Mouse (Mus musculus) layer of hippocampus, adult 8-10 months (tissue): ENCODE data around the gene Trim65. TPM values are rescaled to one million over a fixed set of nuclear protein-coding genes. Genes with fewer than 3 reads are reported as not detected.
"Not testable (repeated sequence)": the region's sequence is repeated elsewhere in the genome, so short reads cannot be mapped to it uniquely, and the experiment has no call there.

Source experiments
- DNase-seq, 2 experiments: peaks; one replicate each; pipeline ENCODE4 v3.0.0; 2022; ENCODE audit warnings: low spot score in 2 of 2
- total RNA-seq, 4 experiments: library from RNA; stranded (reverse); gene quantifications; 2 replicates each; pipeline ENCODE4 v1.2.4; 2022

The Trim65 gene
- total RNA-seq, 4 experiments from 2014 or later: 7.2 to 10.0 (median 7.9) TPM

DNA sequence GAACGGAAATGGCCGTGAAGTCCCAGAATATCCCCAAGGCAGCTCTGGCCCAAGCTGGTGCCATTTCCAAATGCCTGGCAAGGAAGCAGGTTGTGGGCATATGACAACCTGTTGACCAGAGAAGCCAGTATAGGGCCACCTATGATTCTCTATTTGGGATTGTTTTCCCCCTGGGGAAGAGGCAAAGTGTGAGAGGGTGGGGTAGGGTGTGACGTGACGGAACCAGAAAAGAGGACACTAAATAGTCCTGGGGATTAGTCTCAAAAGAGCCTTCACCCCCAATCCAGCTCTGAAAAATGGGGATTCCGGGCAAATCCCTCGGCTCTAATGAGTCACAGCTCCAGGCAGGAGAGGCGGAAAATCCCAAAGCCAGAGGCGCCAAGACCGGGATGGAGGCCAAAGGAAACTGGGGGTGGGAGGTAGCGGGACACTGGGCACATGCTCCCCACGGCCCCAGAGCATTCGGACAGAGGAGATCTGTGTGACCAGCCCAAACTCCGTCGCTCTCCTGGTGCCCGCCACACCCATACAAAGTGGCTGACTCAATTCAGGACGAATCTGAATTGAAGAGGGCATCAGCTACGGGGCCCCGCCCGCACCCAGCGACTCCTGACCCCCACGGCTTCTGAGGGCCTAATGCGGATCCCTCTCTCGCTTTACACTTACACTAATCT is 22.3 kb downstream of the Trim65 start:
- DNase-seq: no peak

DNA sequence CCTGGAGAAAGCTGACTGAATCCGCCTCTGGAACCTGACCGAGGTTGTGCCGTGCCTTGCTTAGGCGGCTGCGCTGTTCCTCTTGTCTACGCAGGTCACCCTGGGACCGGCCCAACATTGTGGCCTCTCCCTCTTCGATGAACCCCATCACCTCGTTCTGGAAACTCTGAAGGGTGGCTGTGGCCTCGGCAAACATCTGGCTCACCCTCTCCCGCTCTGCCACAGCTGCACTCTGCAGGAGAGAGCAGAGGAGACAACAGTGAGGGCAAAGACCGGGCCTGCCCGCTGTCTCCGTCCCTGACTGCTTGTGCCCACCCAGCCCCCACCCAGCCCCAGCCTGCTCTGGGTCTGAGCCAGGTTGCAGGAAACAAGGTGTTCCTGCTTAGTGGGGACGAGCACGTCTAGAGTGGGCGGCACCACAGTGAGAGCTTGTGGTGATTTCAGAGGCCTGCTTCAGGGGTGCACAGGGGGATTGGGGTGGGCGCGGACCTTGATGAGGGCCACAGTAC is 23.1 kb downstream of the Trim65 start:
- no peak for DNase-seq

DNA sequence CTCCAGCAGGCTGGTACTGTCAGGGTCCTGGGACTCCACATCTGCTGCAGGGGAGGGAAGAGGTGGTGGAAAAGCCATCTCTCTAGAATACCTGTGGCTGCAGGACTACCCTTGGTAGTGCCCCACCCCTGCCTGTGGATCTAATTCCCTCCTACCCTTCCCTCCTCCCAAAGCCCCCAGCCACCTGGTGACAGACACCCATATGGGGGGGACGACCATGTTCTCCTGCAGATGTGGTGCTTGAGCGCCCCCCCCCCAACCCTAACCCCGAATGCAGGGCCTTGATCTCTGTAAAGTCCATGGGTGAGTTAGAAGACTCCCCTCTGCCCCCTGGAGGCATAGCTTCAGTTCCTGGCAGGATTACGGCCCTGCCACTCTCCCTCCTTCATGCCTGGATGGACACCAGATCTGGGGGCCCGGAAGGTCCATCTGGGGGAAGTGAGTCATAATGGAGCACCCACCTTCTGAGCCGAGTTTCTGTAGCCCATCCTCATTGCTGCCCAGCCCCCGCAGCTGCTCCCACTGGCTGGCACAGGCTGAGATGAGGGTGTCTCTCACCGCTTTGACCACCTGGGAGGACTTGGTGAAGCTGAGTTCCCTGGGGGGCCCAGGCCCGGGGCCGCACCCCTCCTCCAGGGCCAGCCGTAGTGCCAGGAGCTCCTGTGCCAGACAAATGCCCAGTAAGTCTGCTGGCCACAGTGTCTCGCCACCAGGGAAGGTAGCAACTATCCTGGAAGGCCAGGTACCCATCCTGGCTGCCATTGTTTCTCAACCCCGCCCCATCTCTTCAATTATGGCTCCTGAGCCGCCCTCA is 23.8 kb downstream of the Trim65 start:
- no peak for DNase-seq

DNA sequence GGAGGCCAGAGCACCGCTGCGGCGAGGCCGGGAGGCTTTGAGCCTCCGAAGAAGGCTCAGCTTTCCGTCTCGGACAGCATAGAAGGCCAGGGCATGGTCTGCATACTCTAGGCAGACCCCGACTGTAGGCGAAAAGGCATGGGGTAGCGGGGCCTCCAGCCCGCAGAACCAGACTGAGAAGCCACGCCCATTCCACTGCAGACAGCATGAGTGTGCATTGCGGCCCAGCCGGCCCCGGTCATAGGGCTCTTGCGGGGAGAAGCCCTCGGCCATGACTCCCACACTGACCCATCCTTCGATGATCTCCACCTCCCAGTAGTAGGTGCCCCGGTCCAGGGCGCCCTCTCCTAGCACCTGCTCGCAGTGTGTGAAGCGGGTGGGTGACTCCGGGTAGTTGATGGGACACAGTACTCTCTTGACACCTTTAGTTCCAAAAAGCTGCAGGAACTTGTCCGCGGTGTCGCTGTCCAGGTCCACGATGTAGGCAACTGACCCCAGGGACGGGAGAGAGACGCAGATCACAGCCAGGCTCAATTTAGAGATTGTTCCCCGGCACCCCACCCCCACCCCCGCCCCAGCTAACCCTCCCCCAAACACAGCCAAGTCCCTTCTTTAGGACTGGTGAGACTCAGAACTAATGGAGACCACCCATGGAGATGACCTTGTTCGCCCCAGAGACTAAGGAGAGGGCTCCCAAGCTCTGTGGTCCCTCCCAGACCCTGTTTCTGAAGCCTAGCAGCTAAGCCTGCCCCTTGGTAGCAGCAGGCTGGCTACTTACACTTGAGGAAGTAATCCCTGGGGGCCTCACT is 24.6 kb downstream of the Trim65 start:
- no peak for DNase-seq

DNA sequence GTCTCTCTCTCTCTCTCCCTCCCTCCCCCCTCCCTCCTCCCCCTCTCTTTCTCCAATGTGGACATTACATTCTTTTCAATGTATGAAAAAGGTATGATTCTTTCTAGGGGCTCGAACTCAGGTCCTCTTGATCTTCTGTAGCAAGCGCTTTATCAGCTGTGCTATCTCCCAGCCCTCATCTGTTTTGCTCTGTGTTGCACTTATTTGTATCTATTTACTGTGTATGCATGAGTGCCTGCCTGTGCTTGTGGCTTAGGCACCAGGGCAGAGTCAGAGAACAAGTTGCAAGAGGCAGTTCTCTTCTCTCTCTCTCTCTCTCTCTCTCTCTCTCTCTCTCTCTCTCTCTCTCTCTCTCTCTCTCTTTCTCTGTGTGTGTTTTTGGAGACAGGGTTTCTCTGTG is 25.9 kb downstream of the Trim65 start:
- DNase-seq: no peak

DNA sequence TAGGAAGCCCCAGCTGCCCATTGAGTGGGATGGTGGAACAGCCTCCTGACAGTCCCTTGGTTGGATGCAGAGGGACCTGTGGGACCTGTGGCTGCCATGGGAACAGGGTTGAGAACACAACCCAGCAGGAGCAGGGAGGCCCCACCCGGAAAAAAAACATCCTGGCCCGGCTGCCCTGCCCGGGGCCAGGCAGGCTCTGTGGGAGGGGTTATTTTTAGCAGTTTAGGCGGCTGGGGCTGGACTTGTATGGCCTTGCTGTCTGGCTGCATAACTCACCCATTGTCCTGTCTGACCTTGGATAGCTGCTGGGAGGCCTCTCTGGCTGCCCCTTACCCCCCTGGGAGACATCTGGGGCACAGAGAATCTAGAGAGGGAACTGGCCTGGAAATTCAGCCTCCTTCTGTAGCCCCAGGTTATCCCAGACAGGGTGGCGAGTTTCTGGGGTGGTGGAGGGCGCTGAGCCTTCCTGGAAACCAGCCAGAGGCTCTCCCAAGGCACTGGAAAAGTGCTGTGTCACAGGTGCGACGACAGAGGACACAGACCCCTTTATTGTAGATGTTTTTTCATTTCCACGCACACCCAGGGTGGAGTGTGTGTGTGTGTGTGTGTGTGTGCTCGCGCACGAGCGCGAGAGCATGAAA is 26.8 kb downstream of the Trim65 start:
- no peak for DNase-seq

DNA sequence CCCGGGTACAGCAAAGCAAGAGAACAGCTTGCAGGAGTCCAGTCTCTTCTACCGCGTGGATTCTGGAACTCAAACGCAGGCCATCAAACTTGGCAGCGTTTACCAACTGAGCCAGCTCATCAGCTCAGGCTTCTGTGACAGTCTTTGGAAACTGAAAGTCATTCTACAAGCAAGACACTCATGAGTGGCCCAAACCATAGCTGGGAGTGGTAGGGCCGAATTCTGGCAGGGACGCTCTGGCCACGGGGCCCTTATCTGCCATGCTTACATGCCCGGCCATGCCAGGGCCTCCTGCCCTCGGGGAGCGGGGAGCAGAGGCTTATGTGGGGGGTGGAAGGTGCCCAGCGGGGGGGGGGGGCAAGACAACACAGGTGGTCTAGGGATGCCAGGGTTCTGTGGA is 27.4 kb downstream of the Trim65 start:
- no peak for DNase-seq

DNA sequence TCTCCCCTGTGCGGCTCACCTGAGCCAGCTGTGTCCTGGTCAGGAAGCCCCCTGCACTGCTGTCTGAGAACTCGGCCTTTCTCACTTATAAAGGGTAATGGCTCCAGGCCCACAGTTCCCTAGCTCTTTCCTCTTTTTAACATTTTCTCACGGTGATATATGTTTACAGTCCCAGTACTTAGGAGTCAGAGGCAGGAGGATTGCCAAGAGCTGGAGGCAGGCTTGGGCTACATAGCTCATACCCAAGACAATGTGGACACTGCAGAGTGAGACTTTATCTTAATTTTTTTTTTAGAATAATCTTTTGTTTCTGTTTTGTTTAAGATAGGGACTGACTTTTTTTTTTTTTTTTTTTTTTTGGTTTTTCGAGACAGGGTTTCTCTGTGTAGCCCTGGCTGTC is 28.5 kb downstream of the Trim65 start:
- DNase-seq: no peak

DNA sequence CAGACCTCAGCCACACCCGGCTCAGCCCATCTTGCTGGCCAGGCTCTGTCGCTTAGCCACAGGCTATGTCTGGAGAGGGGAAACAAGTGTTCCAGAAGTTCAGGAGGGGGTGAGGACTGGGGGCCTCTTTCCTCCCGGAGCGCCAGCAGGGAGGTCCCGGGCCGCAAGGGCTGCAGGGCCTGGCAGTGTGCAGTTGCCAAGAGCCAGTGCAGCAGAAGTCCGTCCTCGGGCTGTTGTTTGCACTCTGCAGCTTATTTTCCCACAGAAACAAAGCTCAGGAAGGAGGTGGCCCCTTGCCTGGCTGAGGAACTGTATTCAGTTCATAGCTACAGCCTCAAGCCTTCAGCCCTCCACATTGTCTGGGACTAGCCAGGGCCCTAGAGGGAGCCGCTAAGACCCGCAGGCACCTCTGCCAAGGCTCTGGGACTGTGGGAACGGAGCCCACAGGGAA is 29.0 kb downstream of the Trim65 start:
- no peak for DNase-seq

DNA sequence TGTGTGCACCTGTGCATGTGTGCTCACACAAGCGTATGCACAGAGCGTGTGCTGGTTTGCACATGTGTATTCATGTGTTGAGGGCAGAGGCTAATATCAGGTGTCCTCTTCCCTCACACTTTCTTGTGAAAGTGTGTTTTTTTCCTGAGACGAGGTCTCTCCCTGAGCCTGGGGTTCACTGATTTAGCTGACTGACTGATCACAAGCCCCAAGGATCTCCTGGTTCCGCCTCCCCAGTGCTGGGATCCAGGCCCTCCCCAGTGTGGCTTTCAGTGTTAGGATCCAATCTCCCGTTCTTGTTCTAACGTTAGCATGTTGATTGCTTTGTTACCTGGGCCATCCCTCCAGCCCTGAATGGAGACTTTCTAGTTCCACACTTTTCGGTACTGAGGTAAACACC is 30.1 kb downstream of the Trim65 start:
- DNase-seq: no peak

DNA sequence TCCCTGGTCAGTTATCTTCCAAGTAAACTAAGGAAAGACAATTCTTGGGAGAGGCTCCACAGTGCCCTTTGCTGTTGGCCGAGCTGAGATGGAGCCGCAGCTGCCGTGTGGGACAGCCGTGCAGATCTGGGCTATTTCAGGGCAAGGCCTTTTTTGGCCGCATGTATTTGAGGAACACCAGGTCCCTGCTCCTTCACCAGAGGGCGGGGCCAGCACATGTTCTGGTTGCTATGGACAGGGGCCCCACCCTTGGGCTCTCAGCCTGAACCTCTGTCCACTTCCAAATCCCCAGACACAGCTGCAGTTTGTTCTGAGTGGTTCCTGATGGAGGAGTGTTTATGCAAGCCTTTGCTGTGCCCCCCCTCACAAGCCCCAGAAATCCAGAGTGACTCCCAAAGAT is 30.5 kb downstream of the Trim65 start:
- no peak for DNase-seq

DNA sequence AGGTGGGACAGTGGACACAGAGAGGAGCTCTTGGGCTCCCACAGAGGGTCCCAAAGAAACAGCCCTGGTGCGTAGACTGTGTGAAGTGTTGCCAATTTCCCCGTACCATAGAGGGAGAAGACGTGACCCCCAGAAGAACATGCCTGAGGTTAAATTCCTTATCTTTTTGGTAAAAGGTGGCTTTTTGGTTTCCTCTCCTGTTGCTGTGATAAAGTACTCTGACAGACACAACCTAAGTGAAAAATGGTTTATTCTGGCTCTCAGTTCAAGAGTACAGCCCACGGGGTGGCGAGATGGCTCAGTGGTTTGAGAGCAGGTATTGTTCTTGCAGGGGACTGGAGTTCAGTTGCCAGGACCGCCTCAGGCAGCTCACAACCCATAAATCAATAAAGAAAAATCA is 31.5 kb downstream of the Trim65 start:
- DNase-seq: no peak

DNA sequence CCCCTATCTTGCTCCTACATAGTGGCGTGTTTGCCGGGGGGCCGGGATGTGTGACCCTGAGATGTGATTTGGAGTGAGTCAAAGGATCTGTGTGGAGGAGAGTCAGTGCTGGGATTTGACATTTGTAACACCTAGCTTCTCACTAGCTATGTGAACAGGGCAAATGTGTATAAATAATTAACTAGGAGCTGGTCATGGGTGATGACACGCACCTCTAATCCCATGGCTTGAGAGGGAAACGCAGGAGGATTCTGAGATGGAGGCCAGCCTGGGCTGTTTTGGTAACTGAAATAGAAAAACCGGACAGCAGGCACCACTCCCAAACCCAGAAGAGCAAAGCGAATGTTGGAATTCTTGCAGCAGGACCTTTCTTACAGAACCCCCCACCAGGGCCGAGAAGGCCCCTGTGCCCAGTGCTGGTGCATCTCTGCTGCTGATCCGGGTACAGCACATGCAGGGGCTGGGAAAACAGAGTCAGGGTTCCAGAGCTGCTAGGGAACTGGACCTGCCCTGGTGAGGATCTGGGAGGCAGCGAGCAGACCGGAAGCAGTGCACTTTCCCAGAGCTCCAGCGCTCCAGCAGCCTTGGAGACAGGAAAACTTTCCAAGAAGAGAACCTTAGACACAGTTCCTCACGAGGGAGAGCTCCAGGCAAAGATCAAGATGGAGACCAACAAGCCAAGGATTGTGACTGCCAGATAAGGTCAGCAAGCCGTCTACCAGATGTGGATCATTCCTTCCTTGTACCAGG is 32.0 kb downstream of the Trim65 start:
- DNase-seq: no peak

DNA sequence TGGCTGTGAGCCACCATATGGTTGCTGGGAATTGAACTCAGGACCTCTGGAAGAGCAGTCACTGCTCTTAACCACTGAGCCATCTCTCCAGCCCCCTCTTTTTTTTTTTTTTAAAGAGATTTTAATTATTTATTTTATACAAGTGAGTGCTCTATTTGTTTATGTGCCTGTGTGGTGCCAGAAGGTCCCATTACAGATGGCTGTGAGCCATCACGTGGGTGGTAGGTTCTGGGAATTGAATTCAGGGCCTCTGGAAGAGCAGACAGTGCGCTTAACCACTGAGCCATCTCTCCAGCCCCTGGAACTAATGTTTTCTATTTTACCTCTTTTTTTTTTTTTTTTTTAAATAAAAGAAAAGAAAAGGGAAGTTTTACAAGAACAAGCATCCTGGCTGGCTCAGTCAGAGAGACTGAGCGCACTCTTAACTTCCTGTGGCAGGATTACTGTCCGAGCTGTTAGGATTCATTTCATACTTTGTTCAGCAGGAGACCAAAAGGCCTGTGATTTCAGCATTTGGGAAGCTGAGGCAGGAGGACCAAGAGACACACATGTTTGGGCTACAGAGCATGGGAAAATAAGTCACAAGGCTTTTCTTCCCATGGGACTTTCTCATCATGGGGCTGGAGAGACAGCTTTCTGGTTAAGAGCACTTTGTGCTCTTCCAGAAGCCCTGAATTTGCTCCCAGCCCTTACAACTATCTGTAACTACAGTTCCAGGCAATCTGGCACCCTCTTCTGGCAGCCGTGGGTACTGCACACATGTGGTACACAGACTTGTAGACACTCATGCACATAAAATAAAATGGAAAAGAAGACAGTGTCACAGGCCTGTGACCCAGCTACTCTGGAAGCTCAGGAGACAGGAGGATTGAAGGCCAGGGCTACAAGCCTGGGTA is 34.5 kb downstream of the Trim65 start:
- no peak for DNase-seq

DNA sequence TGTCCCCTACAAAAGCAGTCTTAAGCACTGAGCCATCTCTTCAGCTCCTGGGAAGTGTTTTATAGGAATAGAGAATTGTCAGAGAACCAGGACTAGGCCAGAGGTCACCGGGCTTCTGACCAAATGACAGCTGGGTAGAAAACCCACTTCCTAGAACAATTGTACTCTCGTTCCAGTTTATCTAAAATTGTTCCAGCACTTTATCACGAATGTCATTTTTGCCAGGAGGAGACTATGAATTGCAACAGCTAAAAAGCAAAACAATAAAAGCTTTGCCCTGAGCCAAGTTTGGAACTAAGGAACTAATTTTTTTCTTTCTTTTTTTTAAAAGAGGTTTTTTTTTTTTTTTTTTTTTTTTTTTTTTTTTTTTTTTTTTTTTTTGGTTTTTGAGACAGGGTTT is 35.4 kb downstream of the Trim65 start:
- no peak for DNase-seq

DNA sequence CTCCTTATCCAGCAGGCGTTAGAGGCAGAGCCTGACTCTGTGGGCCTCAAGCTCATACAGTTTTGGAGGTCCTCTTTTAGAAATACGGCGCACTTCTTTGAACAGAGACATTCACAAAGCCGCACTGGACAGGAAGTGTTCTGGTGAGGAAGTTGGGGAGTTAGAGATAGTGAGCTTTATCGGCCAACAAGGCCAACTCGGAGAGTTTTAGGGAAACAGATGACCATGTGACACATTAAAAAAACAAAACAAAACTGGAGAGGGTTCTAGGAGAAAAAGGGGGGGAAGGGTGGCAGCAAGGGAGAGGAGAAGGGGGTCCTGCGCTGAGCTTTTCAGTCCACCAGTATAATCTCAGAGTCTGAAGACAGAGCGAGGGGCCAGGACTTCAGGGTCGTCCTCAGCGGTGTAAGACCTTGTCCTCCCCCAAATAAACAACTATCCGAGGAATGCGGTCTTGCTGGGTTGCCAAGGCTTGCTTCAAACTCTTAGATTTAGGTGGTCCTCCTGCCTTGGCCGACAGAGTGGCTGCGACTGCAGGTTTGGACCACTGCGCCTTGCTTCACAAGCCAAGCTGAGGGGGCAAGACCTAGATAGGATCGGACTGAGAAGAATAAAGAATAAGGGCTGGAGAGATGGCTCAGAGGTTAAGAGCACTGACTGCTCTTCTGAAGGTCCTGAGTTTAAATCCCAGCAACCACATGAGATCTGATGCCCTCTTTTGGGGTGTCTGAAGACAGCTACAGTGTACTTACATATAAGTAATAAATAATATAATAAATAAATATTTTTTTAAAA is 37.0 kb downstream of the Trim65 start:
- no peak for DNase-seq

DNA sequence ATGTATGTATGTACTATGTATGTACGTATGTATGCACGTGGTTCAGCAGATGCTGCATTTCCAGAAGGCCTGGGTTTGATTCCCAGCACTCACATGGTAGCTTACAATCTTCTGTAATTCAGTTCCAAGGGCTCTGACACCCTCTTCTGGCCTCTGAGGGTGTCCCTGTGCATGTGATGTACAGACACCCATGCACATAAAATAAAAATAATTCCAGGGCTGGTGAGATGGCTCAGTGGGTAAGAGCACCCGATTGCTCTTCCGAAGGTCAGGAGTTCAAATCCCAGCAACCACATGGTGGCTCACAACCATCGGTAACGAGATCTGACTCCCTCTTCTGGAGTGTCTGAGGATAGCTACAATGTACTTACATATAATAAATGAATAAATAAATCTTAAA is 38.0 kb downstream of the Trim65 start:
- not testable (repeated sequence) for DNase-seq

DNA sequence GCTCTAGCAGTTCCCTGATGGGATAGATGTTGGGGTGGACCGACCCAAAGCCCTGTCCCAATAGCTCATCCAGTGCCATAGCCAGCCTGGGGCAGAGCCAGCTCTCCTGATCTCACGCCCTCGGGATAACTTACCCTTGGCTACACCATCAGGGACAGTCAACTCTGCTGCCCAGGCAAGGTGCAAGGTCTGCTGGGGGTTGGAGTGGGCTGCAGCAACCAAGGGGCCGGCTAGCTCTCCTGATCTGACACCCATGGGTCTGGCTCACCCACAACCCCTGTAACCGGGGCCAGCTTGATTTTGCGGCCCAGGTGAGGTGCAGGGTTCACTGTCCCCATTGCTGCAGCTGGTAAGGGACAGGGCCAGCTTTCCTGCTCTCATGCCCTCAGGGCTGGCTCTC is 39.3 kb downstream of the Trim65 start:
- DNase-seq: no peak

DNA sequence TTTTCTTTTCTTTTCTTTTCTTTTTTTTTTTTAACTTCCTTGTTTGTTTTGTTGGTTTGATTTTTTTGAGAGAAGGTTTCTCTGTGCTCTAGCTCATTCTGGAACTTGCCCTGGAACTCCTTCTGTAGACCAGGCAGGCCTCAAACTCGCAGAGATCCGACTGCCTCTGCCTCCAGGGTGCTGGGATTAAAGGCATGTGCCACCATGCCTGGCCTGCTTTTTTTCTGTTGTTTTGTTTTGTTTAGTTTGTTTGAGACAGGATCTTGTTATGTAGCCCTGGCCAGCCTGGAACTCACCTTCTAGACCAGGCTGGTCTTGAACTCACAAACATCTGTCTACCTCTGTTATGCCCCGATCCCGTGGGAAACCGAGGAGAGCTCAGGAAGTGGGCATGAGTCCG is 41.4 kb downstream of the Trim65 start:
- DNase-seq: no peak
